Mouse (Mus musculus) T-helper 2 cell (primary cell): ENCODE data around the gene Pld1.

Source experiments
- in situ Hi-C: fragments of 300-600 bp; cut with MboI, MseI; formaldehyde crosslinking; loops from one replicate; pipeline ENCODE4 v1.15.1; 2025; ENCODE audit warnings: high pct_unique_total_duplicates

Gene Pld1

GRCm38 (mm10) chr3:28047599-28047998 is 109.1 kb downstream of the Pld1 start:
- in situ Hi-C loops: no loop called here

GRCm38 (mm10) chr3:28049526-28049925 is 111.0 kb downstream of the Pld1 start:
- in situ Hi-C loops: no loop called here

GRCm38 (mm10) chr3:28053076-28053475 is 114.6 kb downstream of the Pld1 start:
- in situ Hi-C loops: no loop called here

- in situ Hi-C loops: no loop called here
Measured at GRCm38 (mm10) chr3:28060713-28061112, 122.2 kb downstream of the Pld1 start.

- in situ Hi-C loops: no loop called here
Measured at GRCm38 (mm10) chr3:28061155-28061554, 122.7 kb downstream of the Pld1 start.

GRCm38 (mm10) chr3:28079211-28079610 is 140.7 kb downstream of the Pld1 start:
- in situ Hi-C loops: no loop called here

GRCm38 (mm10) chr3:28080116-28080515 is 141.6 kb downstream of the Pld1 start:
- in situ Hi-C loops: no loop called here

- in situ Hi-C loops: no loop called here
Measured at GRCm38 (mm10) chr3:28081012-28081411, 142.5 kb downstream of the Pld1 start.

GRCm38 (mm10) chr3:28083218-28083617 is 144.7 kb downstream of the Pld1 start:
- in situ Hi-C loops: no loop called here

- in situ Hi-C loops: no loop called here
Measured at GRCm38 (mm10) chr3:28084281-28084680, 145.8 kb downstream of the Pld1 start.

GRCm38 (mm10) chr3:28091296-28091695 is 152.8 kb downstream of the Pld1 start:
- in situ Hi-C loops: no loop called here

- in situ Hi-C loops: no loop called here
Measured at GRCm38 (mm10) chr3:28091741-28092140, 153.2 kb downstream of the Pld1 start.

GRCm38 (mm10) chr3:28093684-28094302 is 155.3 kb downstream of the Pld1 start:
- in situ Hi-C loops: no loop called here

- in situ Hi-C loops: no loop called here
Measured at GRCm38 (mm10) chr3:28095451-28095850, 157.0 kb downstream of the Pld1 start.

- in situ Hi-C loops: no loop called here
Measured at GRCm38 (mm10) chr3:28099175-28099574, 160.7 kb downstream of the Pld1 start.

- in situ Hi-C loops: no loop called here
Measured at GRCm38 (mm10) chr3:28104992-28105391, 166.5 kb downstream of the Pld1 start.

GRCm38 (mm10) chr3:28107446-28108004 is 169.0 kb downstream of the Pld1 start:
- in situ Hi-C loops: no loop called here

- in situ Hi-C loops: no loop called here
Measured at GRCm38 (mm10) chr3:28111516-28111915, 173.0 kb downstream of the Pld1 start.

GRCm38 (mm10) chr3:28113881-28114280 is 175.4 kb downstream of the Pld1 start:
- in situ Hi-C loops: no loop called here

- in situ Hi-C loops: no loop called here
Measured at GRCm38 (mm10) chr3:28141716-28142115, 203.2 kb downstream of the Pld1 start.

GRCm38 (mm10) chr3:28142121-28142520 is 203.6 kb downstream of the Pld1 start:
- in situ Hi-C loops: no loop called here

- in situ Hi-C loops: no loop called here
Measured at GRCm38 (mm10) chr3:28144676-28145075, 206.2 kb downstream of the Pld1 start.

GRCm38 (mm10) chr3:28145461-28145860 is 207.0 kb downstream of the Pld1 start:
- in situ Hi-C loops: no loop called here
